Mouse (Mus musculus): ENCODE data around the gene Prdm4.

Prdm4 gene

DNA sequence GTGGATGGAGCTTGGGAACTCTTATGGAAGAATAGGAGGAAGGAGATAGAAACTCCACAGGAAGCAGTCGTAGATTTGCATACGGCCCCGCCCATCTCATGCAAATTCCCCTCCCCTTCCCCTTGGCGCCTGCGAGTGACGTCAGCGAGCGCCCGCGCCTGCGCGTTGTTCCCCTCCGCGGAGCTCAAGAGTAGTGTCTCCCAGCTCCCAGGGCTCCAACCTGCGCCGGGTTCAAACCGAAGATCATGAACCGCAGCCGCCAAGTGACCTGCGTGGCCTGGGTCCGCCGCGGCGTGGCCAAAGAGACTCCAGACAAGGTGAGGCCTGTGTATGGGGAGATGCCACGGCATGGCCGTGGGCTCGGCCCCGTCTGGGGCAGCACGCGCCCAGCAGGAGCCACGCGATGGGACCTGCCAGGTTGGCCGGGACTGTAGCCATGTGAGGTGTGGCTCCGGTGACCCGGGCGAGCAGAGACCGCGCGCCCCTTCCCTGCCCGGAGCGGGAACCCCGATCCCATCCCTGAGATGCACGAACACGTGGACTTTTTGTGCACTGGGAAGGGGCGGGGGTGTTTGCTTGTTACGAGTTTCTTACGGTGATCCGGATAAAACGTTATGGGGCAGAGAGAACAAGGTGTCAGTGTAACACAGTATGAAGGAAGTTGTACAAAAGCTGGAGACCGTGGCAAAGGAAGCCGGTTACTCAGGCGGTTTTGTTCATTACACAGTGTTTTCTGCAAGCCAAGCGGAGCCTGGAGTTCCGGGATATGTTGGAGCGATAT lies 45.1 kb downstream of the Prdm4 start:
- DNase-seq (ENCODE audit: inconsistent ontology term), result peak; percentile 95

DNA sequence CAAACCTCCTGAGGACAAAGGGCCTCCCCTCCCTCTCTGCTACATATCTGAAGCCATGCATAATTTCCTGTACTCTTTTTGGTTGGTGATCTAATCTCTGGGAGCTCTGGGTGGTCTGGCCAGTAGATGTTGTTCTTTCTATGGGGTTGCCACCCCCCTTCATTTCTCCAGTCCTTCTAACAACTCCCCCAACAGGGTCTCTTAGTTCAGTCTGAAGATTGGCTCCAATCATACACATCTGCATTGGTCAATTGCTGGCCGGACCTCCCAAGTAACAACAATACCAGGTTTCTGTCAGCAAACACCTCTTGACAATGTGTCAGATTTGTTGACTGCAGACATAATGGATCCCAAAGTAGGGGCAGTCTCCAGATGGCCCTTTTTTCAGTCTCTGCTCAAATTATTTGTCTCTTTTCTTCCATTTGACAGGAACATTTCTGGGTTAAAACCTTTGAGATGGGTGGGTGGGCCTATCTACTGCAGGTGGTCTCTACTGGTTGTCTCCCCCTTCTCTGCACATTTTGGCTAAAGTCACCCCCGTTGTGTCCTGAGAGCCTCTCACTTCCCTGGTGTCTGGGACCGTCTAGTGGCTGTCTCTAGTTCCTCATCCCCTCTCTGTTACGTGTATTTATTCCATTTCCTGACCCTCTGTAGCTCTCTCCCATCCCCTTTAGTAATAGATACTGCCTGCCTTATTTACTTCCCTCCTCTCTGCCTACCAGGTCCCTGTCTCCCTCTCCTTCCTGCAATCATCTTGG lies 70.7 kb downstream of the Prdm4 start:
- no peak for DNase-seq (ENCODE audit: inconsistent ontology term)

Measured in Muller cell, postnatal 12 days (primary cell).